Mouse (Mus musculus) stomach, postnatal 0 days (tissue): ENCODE measurements at regions not wholly inside any gene's neighbourhood (a gene's known extent, or its start where the extent isn't known, plus 50 kb on each side); places are given as distances from the start of the nearest gene placed in this dataset.

ENCODE experiments used
- CTCF ChIP-seq: IDR thresholded peaks from 2 replicates; pipeline ENCODE4 v1.5.1; 2016; ENCODE audit warnings: antibody characterized with exemption, low read depth, mild to moderate bottlenecking, moderate library complexity
- EP300 ChIP-seq: optimal IDR thresholded peaks from 2 replicates; pipeline ENCODE3; 2016; ENCODE audit warnings: antibody characterized with exemption

DNA sequence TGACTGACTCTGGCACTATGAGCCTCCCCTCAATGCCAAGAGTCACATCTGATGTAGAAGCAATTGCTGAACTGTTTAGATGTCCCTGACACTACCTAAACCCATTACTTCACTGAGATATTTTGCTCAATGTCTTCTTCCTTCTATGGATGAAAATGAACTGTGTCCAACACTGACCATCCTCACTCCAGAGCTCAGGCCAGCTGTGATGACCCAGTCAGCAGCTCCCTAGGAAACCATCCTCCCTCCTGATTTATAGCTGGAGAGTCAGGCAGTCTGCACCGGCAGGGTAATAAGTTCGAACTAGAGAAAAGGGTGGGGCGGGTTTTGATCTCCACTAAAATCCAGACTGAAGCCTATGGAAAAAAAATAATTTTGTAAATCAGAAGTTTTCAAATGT lies 221.2 kb downstream of the Mreg start:
- TF ChIP-seq EP300 (no peak), CTCF (no peak)
